Mouse (Mus musculus): ENCODE results near the gene Golm1. TPM values are rescaled to one million over a fixed set of nuclear protein-coding genes. Genes with fewer than 3 reads are reported as not detected.

The Golm1 gene
- total RNA-seq, 2 experiments from 2014 or later: 67.4 to 71.8 TPM

GRCm38 (mm10) chr13:59653136-59653535 is 22.5 kb downstream of the Golm1 start:
- TF ChIP-seq CTCF (conservative IDR thresholded peaks at IDR 0.05): no peak
- Histone ChIP-seq H3K27ac (peak overlapping the region; percentile 76), H3K4me3 (no peak overlapping the region)
- DNase-seq (ENCODE audit: low spot score in 2 of 2): no peak

GRCm38 (mm10) chr13:59652651-59653050 is 23.0 kb downstream of the Golm1 start:
- H3K4me3 ChIP-seq: no peak overlapping the region
- no peak for DNase-seq (ENCODE audit: low spot score in 2 of 2)
- no peak for TF ChIP-seq CTCF (conservative IDR thresholded peaks at IDR 0.05)
- H3K27ac ChIP-seq: peak overlapping the region; percentile 76

GRCm38 (mm10) chr13:59649781-59650180 is 25.8 kb downstream of the Golm1 start:
- Histone ChIP-seq H3K27ac (no peak overlapping the region), H3K4me3 (no peak overlapping the region)
- no peak for TF ChIP-seq CTCF (conservative IDR thresholded peaks at IDR 0.05)
- no peak for DNase-seq (ENCODE audit: low spot score in 2 of 2)

- Histone ChIP-seq H3K27ac (peak overlapping the region; percentile 53; the same call in 1 of the 2 replicates), H3K4me3 (no peak overlapping the region)
- no peak for DNase-seq (ENCODE audit: low spot score in 2 of 2)
- TF ChIP-seq CTCF (conservative IDR thresholded peaks at IDR 0.05): no peak
Measured at GRCm38 (mm10) chr13:59648598-59648997, 27.0 kb downstream of the Golm1 start.

- no peak overlapping the region for H3K27ac ChIP-seq
- DNase-seq (ENCODE audit: low spot score in 2 of 2): no peak
- TF ChIP-seq CTCF (conservative IDR thresholded peaks at IDR 0.05): no peak
- H3K4me3 ChIP-seq: no peak overlapping the region
Measured at GRCm38 (mm10) chr13:59647484-59647883, 28.1 kb downstream of the Golm1 start.

GRCm38 (mm10) chr13:59646674-59647244 is 28.9 kb downstream of the Golm1 start:
- no peak for TF ChIP-seq CTCF (conservative IDR thresholded peaks at IDR 0.05)
- DNase-seq (ENCODE audit: low spot score in 2 of 2): no peak
- H3K4me3 ChIP-seq: no peak overlapping the region
- H3K27ac ChIP-seq: no peak overlapping the region

GRCm38 (mm10) chr13:59645491-59645890 is 30.1 kb downstream of the Golm1 start:
- no peak for TF ChIP-seq CTCF (conservative IDR thresholded peaks at IDR 0.05)
- no peak overlapping the region for H3K27ac ChIP-seq
- DNase-seq (ENCODE audit: low spot score in 2 of 2): no peak
- no peak overlapping the region for H3K4me3 ChIP-seq

- Histone ChIP-seq H3K4me3 (no peak overlapping the region), H3K27ac (no peak overlapping the region)
- no peak for TF ChIP-seq CTCF (conservative IDR thresholded peaks at IDR 0.05)
- DNase-seq (ENCODE audit: low spot score in 2 of 2): no peak
Measured at GRCm38 (mm10) chr13:59642818-59643217, 32.8 kb downstream of the Golm1 start.

- no peak for TF ChIP-seq CTCF (conservative IDR thresholded peaks at IDR 0.05)
- peak overlapping the region; percentile 68 for H3K27ac ChIP-seq
- no peak for DNase-seq (ENCODE audit: low spot score in 2 of 2)
- H3K4me3 ChIP-seq: no peak overlapping the region
Measured at GRCm38 (mm10) chr13:59640178-59640440, 35.5 kb downstream of the Golm1 start.

- DNase-seq (ENCODE audit: low spot score in 2 of 2): no peak
Measured at GRCm38 (mm10) chr13:59639368-59640177, 36.0 kb downstream of the Golm1 start.

GRCm38 (mm10) chr13:59637800-59638199 is 37.8 kb downstream of the Golm1 start:
- no peak for TF ChIP-seq CTCF (conservative IDR thresholded peaks at IDR 0.05)
- DNase-seq (ENCODE audit: low spot score in 2 of 2): no peak
- peak overlapping the region; percentile 61; the same call in 1 of the 2 replicates for H3K27ac ChIP-seq
- H3K4me3 ChIP-seq: no peak overlapping the region

More at GRCm38 (mm10) chr13:59639368-59640177, 36.0 kb downstream of the Golm1 start:
- peak overlapping the region; percentile 68 for H3K27ac ChIP-seq
- TF ChIP-seq CTCF (conservative IDR thresholded peaks at IDR 0.05): no peak
- no peak overlapping the region for H3K4me3 ChIP-seq

GRCm38 (mm10) chr13:59634637-59635036 is 41.0 kb downstream of the Golm1 start:
- H3K27ac ChIP-seq: no peak overlapping the region

GRCm38 (mm10) chr13:59626739-59627138 is 48.9 kb downstream of the Golm1 start:
- Histone ChIP-seq H3K4me3 (no peak overlapping the region), H3K27ac (no peak overlapping the region)
- no peak for TF ChIP-seq CTCF (conservative IDR thresholded peaks at IDR 0.05)
- DNase-seq (ENCODE audit: low spot score in 2 of 2): no peak

More at GRCm38 (mm10) chr13:59634637-59635036, 41.0 kb downstream of the Golm1 start:
- DNase-seq (ENCODE audit: low spot score in 2 of 2): no peak
- H3K4me3 ChIP-seq: no peak overlapping the region
- TF ChIP-seq CTCF (conservative IDR thresholded peaks at IDR 0.05): peak; percentile 29; the same call in 1 of the 2 replicates

- H3K4me3 ChIP-seq: no peak overlapping the region
- no peak for DNase-seq (ENCODE audit: low spot score in 2 of 2)
Measured at GRCm38 (mm10) chr13:59624903-59625302, 50.7 kb downstream of the Golm1 start.

More at GRCm38 (mm10) chr13:59624903-59625302, 50.7 kb downstream of the Golm1 start:
- TF ChIP-seq CTCF (conservative IDR thresholded peaks at IDR 0.05): no peak
- H3K27ac ChIP-seq: no peak overlapping the region

Measured in layer of hippocampus, adult 2 months (tissue).